Mouse (Mus musculus): ENCODE measurements around the gene Mid1. TPM values are rescaled to one million over a fixed set of nuclear protein-coding genes. Genes with fewer than 3 reads are reported as not detected.
"Not testable (repeated sequence)": the region's sequence is repeated elsewhere in the genome, so short reads cannot be mapped to it uniquely, and the experiment has no call there.

The Mid1 gene
- polyA plus RNA-seq, 1 experiment from 2014 or later: 4.8 TPM

- not testable (repeated sequence) for ATAC-seq (ENCODE audit: low read depth)
- H3K9me3 ChIP-seq (ENCODE audit: control insufficient read depth, low read length): peaks cover 30% of the 10 kb centered on the region
- 82% methylated on average over 23 of the region's 23 CpGs for WGBS
Measured at GRCm38 (mm10) chrX:169982606-169983400, 297.8 kb downstream of the Mid1 start.

DNA sequence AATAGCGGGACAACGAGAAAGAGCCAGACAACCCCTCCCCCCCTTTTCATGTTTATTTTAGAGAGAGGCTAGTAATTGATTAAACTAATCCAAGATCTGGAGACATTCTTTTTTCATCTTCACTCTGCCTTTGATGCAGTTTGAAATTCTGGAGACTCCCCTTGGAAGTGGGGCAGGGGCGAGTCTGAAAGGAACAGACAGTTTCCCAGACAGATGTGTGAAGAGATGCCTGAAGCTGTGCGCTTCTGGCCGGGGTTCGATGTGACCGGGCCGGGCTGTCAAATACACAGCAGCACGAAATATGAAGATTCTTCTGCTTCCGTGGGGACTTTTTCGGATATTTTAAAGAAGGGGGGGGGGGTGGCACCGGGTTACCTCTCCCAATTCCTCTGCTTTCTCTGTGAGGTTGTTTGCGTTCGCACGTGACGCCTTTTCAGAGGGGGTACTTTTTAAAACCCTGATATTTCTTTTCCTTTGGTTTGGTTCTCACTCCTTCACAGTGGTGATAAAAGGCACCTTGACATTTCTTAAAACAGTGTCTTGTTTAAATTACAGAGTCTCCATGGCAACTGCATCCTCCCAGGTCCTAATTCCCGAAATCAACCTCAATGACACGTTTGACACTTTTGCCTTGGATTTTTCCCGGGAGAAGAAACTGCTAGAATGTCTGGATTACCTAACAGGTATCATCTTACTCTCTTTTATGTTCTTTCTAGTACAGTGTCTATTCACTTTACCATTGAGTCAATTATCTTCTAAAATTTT lies 298.6 kb downstream of the Mid1 start:
- not testable (repeated sequence) for H3K4me3 ChIP-seq (ENCODE audit: low read length); ATAC-seq (ENCODE audit: low read depth); H3K27me3 ChIP-seq (ENCODE audit: control insufficient read depth, insufficient read depth, low read depth, low read length); H3K9ac ChIP-seq (ENCODE audit: low read length); H3K4me1 ChIP-seq (replicated peaks; ENCODE audit: control insufficient read depth, insufficient read depth, low read length); H3K27ac ChIP-seq (ENCODE audit: low read length)
- peaks cover 52% of the 10 kb centered on the region for H3K36me3 ChIP-seq (ENCODE audit: control insufficient read depth, insufficient read depth, low read length)
- peaks cover 33% of the 10 kb centered on the region for H3K9me3 ChIP-seq (ENCODE audit: control insufficient read depth, low read length)
- 68% methylated on average over 19 of the region's 19 CpGs for WGBS
- H3K4me2 ChIP-seq (ENCODE audit: low read depth, low read length): peak overlapping the region; percentile 1; the same call in 1 of the 2 replicates

More at GRCm38 (mm10) chrX:169982606-169983400, 297.8 kb downstream of the Mid1 start:
- not testable (repeated sequence) for H3K4me1 ChIP-seq (replicated peaks; ENCODE audit: control insufficient read depth, insufficient read depth, low read length); H3K4me3 ChIP-seq (ENCODE audit: low read length); H3K9ac ChIP-seq (ENCODE audit: low read length); H3K27ac ChIP-seq (ENCODE audit: low read length); H3K27me3 ChIP-seq (ENCODE audit: control insufficient read depth, insufficient read depth, low read depth, low read length)
- Histone ChIP-seq H3K36me3 (ENCODE audit: control insufficient read depth, insufficient read depth, low read length) (peaks cover 52% of the 10 kb centered on the region), H3K4me2 (ENCODE audit: low read depth, low read length) (peak overlapping the region; percentile 1; the same call in 1 of the 2 replicates)

- H3K27me3 ChIP-seq (ENCODE audit: control insufficient read depth, insufficient read depth, low read depth, low read length); H3K4me2 ChIP-seq (ENCODE audit: low read depth, low read length); H3K4me3 ChIP-seq (ENCODE audit: low read length); ATAC-seq (ENCODE audit: low read depth); H3K9ac ChIP-seq (ENCODE audit: low read length); H3K27ac ChIP-seq (ENCODE audit: low read length); H3K4me1 ChIP-seq (replicated peaks; ENCODE audit: control insufficient read depth, insufficient read depth, low read length): not testable (repeated sequence)
- Histone ChIP-seq H3K36me3 (ENCODE audit: control insufficient read depth, insufficient read depth, low read length) (peaks cover 59% of the 10 kb centered on the region), H3K9me3 (ENCODE audit: control insufficient read depth, low read length) (peaks cover 41% of the 10 kb centered on the region)
- 84% methylated on average over 7 of the region's 7 CpGs for WGBS
Measured at GRCm38 (mm10) chrX:169984331-169984730, 299.3 kb downstream of the Mid1 start.

DNA sequence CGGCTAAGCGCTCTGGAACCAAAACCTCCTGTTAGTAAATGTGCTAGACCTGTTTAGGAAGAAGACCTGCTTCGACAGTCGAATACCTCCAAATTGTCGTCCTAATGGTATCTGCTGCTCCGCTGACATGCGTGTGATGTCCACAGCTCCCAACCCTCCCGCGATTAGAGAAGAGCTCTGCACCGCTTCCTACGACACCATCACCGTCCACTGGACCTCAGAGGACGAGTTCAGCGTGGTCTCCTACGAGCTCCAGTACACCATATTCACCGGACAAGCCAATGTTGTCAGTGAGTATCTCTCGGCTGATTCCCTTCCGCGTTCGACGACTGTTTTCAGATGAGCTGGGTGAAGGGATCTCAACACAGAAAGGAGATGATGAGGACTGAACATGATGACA lies 299.9 kb downstream of the Mid1 start:
- not testable (repeated sequence) for H3K9ac ChIP-seq (ENCODE audit: low read length); H3K4me3 ChIP-seq (ENCODE audit: low read length); H3K27ac ChIP-seq (ENCODE audit: low read length); H3K4me2 ChIP-seq (ENCODE audit: low read depth, low read length); ATAC-seq (ENCODE audit: low read depth); H3K27me3 ChIP-seq (ENCODE audit: control insufficient read depth, insufficient read depth, low read depth, low read length); H3K4me1 ChIP-seq (replicated peaks; ENCODE audit: control insufficient read depth, insufficient read depth, low read length)
- WGBS: 90% methylated on average over 21 of the region's 21 CpGs
- peaks cover 45% of the 10 kb centered on the region for H3K9me3 ChIP-seq (ENCODE audit: control insufficient read depth, low read length)
- H3K36me3 ChIP-seq (ENCODE audit: control insufficient read depth, insufficient read depth, low read length): peaks cover 61% of the 10 kb centered on the region

- whole genome bisulfite sequencing: 82% methylated on average over 18 of the region's 18 CpGs
- H3K4me2 ChIP-seq (ENCODE audit: low read depth, low read length); H3K4me3 ChIP-seq (ENCODE audit: low read length); H3K4me1 ChIP-seq (replicated peaks; ENCODE audit: control insufficient read depth, insufficient read depth, low read length); H3K27me3 ChIP-seq (ENCODE audit: control insufficient read depth, insufficient read depth, low read depth, low read length); H3K27ac ChIP-seq (ENCODE audit: low read length); H3K9ac ChIP-seq (ENCODE audit: low read length): not testable (repeated sequence)
- H3K36me3 ChIP-seq (ENCODE audit: control insufficient read depth, insufficient read depth, low read length): peaks cover 69% of the 10 kb centered on the region
- H3K9me3 ChIP-seq (ENCODE audit: control insufficient read depth, low read length): peaks cover 53% of the 10 kb centered on the region
- ATAC-seq (ENCODE audit: low read depth): peak; percentile 4; the same call in 1 of the 2 replicates
Measured at GRCm38 (mm10) chrX:169985796-169986195, 300.8 kb downstream of the Mid1 start.

- H3K4me2 ChIP-seq (ENCODE audit: low read depth, low read length): peak overlapping the region; percentile 43
- H3K4me1 ChIP-seq (replicated peaks; ENCODE audit: control insufficient read depth, insufficient read depth, low read length); H3K27ac ChIP-seq (ENCODE audit: low read length); H3K27me3 ChIP-seq (ENCODE audit: control insufficient read depth, insufficient read depth, low read depth, low read length): not testable (repeated sequence)
- H3K36me3 ChIP-seq (ENCODE audit: control insufficient read depth, insufficient read depth, low read length): peaks cover 64% of the 10 kb centered on the region
- peaks cover 49% of the 10 kb centered on the region for H3K9me3 ChIP-seq (ENCODE audit: control insufficient read depth, low read length)
- peak overlapping the region; percentile 28 for H3K4me3 ChIP-seq (ENCODE audit: low read length)
- whole genome bisulfite sequencing: 55% methylated on average over 48 of the region's 51 CpGs
- peak; percentile 89 for ATAC-seq (ENCODE audit: low read depth)
- H3K9ac ChIP-seq (ENCODE audit: low read length): peak overlapping the region; percentile 54
Measured at GRCm38 (mm10) chrX:169986519-169987367, 301.7 kb downstream of the Mid1 start.

DNA sequence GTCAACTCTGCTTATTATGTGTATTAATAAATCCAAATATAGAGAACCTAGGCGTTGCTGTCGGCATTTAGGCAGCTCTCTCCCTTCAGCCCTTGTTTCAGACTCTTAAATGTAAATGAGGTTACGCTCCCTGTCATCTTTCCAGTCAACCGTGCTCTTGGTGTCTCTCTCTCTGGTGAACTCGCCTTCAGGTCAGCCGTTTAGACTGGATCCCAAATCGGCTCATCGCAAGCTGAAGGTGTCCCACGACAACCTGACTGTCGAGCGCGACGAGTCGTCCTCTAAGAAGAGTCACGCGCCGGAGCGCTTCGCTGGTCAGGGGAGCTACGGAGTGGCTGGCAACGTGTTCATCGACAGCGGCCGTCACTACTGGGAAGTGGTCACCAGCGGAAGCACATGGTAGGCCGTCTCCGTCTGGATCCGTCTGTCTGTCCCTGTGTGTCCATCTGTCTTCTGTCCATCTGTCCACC lies 302.4 kb downstream of the Mid1 start:
- H3K4me3 ChIP-seq (ENCODE audit: low read length); H3K27me3 ChIP-seq (ENCODE audit: control insufficient read depth, insufficient read depth, low read depth, low read length); H3K27ac ChIP-seq (ENCODE audit: low read length); H3K9ac ChIP-seq (ENCODE audit: low read length); ATAC-seq (ENCODE audit: low read depth); H3K4me1 ChIP-seq (replicated peaks; ENCODE audit: control insufficient read depth, insufficient read depth, low read length); H3K4me2 ChIP-seq (ENCODE audit: low read depth, low read length): not testable (repeated sequence)
- Histone ChIP-seq H3K36me3 (ENCODE audit: control insufficient read depth, insufficient read depth, low read length) (peaks cover 58% of the 10 kb centered on the region), H3K9me3 (ENCODE audit: control insufficient read depth, low read length) (peaks cover 47% of the 10 kb centered on the region)
- WGBS: 86% methylated on average over 28 of the region's 28 CpGs

- 93% methylated on average over 56 of the region's 56 CpGs for whole genome bisulfite sequencing
- H3K9me3 ChIP-seq (ENCODE audit: control insufficient read depth, low read length): peaks cover 42% of the 10 kb centered on the region
Measured at GRCm38 (mm10) chrX:169988571-169989218, 303.7 kb downstream of the Mid1 start.

More at GRCm38 (mm10) chrX:169988571-169989218, 303.7 kb downstream of the Mid1 start:
- not testable (repeated sequence) for H3K4me2 ChIP-seq (ENCODE audit: low read depth, low read length); H3K4me1 ChIP-seq (replicated peaks; ENCODE audit: control insufficient read depth, insufficient read depth, low read length); H3K9ac ChIP-seq (ENCODE audit: low read length); H3K4me3 ChIP-seq (ENCODE audit: low read length); H3K27me3 ChIP-seq (ENCODE audit: control insufficient read depth, insufficient read depth, low read depth, low read length); H3K27ac ChIP-seq (ENCODE audit: low read length)
- ATAC-seq (ENCODE audit: low read depth): peak; percentile 12
- H3K36me3 ChIP-seq (ENCODE audit: control insufficient read depth, insufficient read depth, low read length): peaks cover 49% of the 10 kb centered on the region
